Mouse (Mus musculus): Measurements from ENCODE around the gene A530084C06Rik.

The A530084C06Rik gene

GRCm38 (mm10) chr13:31558521-31559418, at the start of gene A530084C06Rik:
Gene A530084C06Rik (minus strand): TSS chr13:31559333.
- DNase-seq (ENCODE audit: low read depth in 2 of 2, low spot score in 2 of 2) = no peak

- DNase-seq (ENCODE audit: low read depth in 2 of 2, low spot score in 2 of 2) = no peak
These were observed 44.8 kb upstream of the A530084C06Rik start for GRCm38 (mm10) chr13:31603964-31604363.

- no peak for DNase-seq (ENCODE audit: low read depth in 2 of 2, low spot score in 2 of 2)
These were observed 40.4 kb upstream of the A530084C06Rik start for GRCm38 (mm10) chr13:31599576-31599975.

- DNase-seq (ENCODE audit: low read depth in 2 of 2, low spot score in 2 of 2) = no peak
These were observed 28.2 kb upstream of the A530084C06Rik start for GRCm38 (mm10) chr13:31587341-31587740.

- DNase-seq (ENCODE audit: low read depth in 2 of 2, low spot score in 2 of 2) = no peak
These were observed 20.7 kb upstream of the A530084C06Rik start for GRCm38 (mm10) chr13:31579866-31580265.

- no peak for DNase-seq (ENCODE audit: low read depth in 2 of 2, low spot score in 2 of 2)
These were observed 19.3 kb upstream of the A530084C06Rik start for GRCm38 (mm10) chr13:31578389-31578788.

GRCm38 (mm10) chr13:31577576-31577975, 18.4 kb upstream of the A530084C06Rik start:
- no peak for DNase-seq (ENCODE audit: low read depth in 2 of 2, low spot score in 2 of 2)

GRCm38 (mm10) chr13:31576696-31577095, 17.6 kb upstream of the A530084C06Rik start:
- no peak for DNase-seq (ENCODE audit: low read depth in 2 of 2, low spot score in 2 of 2)

GRCm38 (mm10) chr13:31574627-31575026, 15.5 kb upstream of the A530084C06Rik start:
- no peak for DNase-seq (ENCODE audit: low read depth in 2 of 2, low spot score in 2 of 2)

- no peak for DNase-seq (ENCODE audit: low read depth in 2 of 2, low spot score in 2 of 2)
These were observed 13.8 kb upstream of the A530084C06Rik start for GRCm38 (mm10) chr13:31572806-31573508.

GRCm38 (mm10) chr13:31567617-31568294, 8.6 kb upstream of the A530084C06Rik start:
- DNase-seq (ENCODE audit: low read depth in 2 of 2, low spot score in 2 of 2) = no peak

- DNase-seq (ENCODE audit: low read depth in 2 of 2, low spot score in 2 of 2) = no peak
These were observed 8.0 kb upstream of the A530084C06Rik start for GRCm38 (mm10) chr13:31567099-31567498.

- DNase-seq (ENCODE audit: low read depth in 2 of 2, low spot score in 2 of 2) = no peak
These were observed 5.3 kb upstream of the A530084C06Rik start for GRCm38 (mm10) chr13:31564394-31564793.

- no peak for DNase-seq (ENCODE audit: low read depth in 2 of 2, low spot score in 2 of 2)
These were observed 449 bp upstream of the A530084C06Rik start for GRCm38 (mm10) chr13:31559419-31560144.

GRCm38 (mm10) chr13:31557768-31558520, 1.2 kb downstream of the A530084C06Rik start:
- DNase-seq (ENCODE audit: low read depth in 2 of 2, low spot score in 2 of 2) = no peak

- DNase-seq (ENCODE audit: low read depth in 2 of 2, low spot score in 2 of 2) = no peak
These were observed 2.0 kb downstream of the A530084C06Rik start for GRCm38 (mm10) chr13:31556964-31557767.

- no peak for DNase-seq (ENCODE audit: low read depth in 2 of 2, low spot score in 2 of 2)
These were observed 3.3 kb downstream of the A530084C06Rik start, which contains the start of gene Foxq1 for GRCm38 (mm10) chr13:31555834-31556233. Gene Foxq1 (plus strand): TSS chr13:31556134.

- DNase-seq (ENCODE audit: low read depth in 2 of 2, low spot score in 2 of 2) = no peak
These were observed 11.5 kb downstream of the A530084C06Rik start for GRCm38 (mm10) chr13:31547610-31548009.

GRCm38 (mm10) chr13:31547204-31547603, 11.9 kb downstream of the A530084C06Rik start:
- no peak for DNase-seq (ENCODE audit: low read depth in 2 of 2, low spot score in 2 of 2)
